8 mouse cellular contexts compared by ENCODE assay signal in genomic region chr10:5554941-5555340, GRCm38 (mm10). TPM values are rescaled to one million over a fixed set of nuclear protein-coding genes. Genes with fewer than 3 reads are reported as not detected.
DNase-seq lines count a peak whose midpoint lies in the region; ATAC-seq and TF ChIP-seq lines count a peak whose summit lies in the region.

No protein-coding gene starts in this region.

- H3K27ac ChIP-seq in hindbrain, embryonic 14.5 days = no peak overlapping the region
- H3K27ac ChIP-seq in hindbrain, embryonic 13.5 days = no peak overlapping the region
- no peak overlapping the region for H3K27ac ChIP-seq in thymus, adult 2 months (ENCODE audit: control insufficient read depth, insufficient read depth, low read length)
- H3K27ac ChIP-seq in liver, postnatal 0 days (ENCODE audit: low read depth) = no peak overlapping the region
- H3K27ac ChIP-seq in midbrain, embryonic 15.5 days = no peak overlapping the region

- no peak overlapping the region for H3K9ac ChIP-seq in hindbrain, embryonic 14.5 days
- no peak overlapping the region for H3K9ac ChIP-seq in hindbrain, embryonic 13.5 days
- H3K9ac ChIP-seq in liver, postnatal 0 days (replicated peaks) = no peak overlapping the region
- H3K9ac ChIP-seq in midbrain, embryonic 15.5 days = no peak overlapping the region

- DNase-seq in hindbrain, embryonic 14.5 days (ENCODE audit: low spot score) = peak; percentile 39
- peak; percentile 19 for DNase-seq in thymus, postnatal 0 days (ENCODE audit: low spot score)
- DNase-seq in thymus, adult 2 months = no peak
- peak; percentile 78 for DNase-seq in cerebellum, adult 9-10 months
- no peak for DNase-seq in liver, postnatal 0 days
- no peak for DNase-seq in spleen, postnatal 14 days (ENCODE audit: low spot score in 2 of 2)

- TF ChIP-seq POLR2A in thymus, adult 2 months (IDR thresholded peaks at IDR 0.05; ENCODE audit: control insufficient read depth, extremely low read depth, insufficient read depth, low read length, poor library complexity) = no peak

- H3K4me3 ChIP-seq in hindbrain, embryonic 14.5 days (replicated peaks; ENCODE audit: low read length) = no peak overlapping the region
- H3K4me3 ChIP-seq in hindbrain, embryonic 13.5 days = no peak overlapping the region
- H3K4me3 ChIP-seq in thymus, adult 2 months (ENCODE audit: control insufficient read depth, insufficient read depth, low read length) = no peak overlapping the region
- H3K4me3 ChIP-seq in liver, postnatal 0 days (ENCODE audit: low read depth, low read length) = no peak overlapping the region
- H3K4me3 ChIP-seq in midbrain, embryonic 15.5 days = no peak overlapping the region

- no peak overlapping the region for H3K4me2 ChIP-seq in hindbrain, embryonic 14.5 days (replicated peaks)
- H3K4me2 ChIP-seq in hindbrain, embryonic 13.5 days = no peak overlapping the region
- H3K4me2 ChIP-seq in liver, postnatal 0 days (ENCODE audit: low read depth, low read length) = no peak overlapping the region
- no peak overlapping the region for H3K4me2 ChIP-seq in midbrain, embryonic 15.5 days

- TF ChIP-seq EP300 in liver, postnatal 0 days (IDR thresholded peaks at IDR 0.05; ENCODE audit: low read depth) = no peak

- H3K9me3 ChIP-seq in hindbrain, embryonic 14.5 days (ENCODE audit: control insufficient read depth, low read length) = no peaks in the 10 kb centered on the region
- no peaks in the 10 kb centered on the region for H3K9me3 ChIP-seq in hindbrain, embryonic 13.5 days
- no peaks in the 10 kb centered on the region for H3K9me3 ChIP-seq in liver, postnatal 0 days (ENCODE audit: low read length)
- no peaks in the 10 kb centered on the region for H3K9me3 ChIP-seq in midbrain, embryonic 15.5 days

- no peaks in the 10 kb centered on the region for H3K4me1 ChIP-seq in hindbrain, embryonic 14.5 days (replicated peaks; ENCODE audit: control insufficient read depth, insufficient read depth, low read length)
- no peaks in the 10 kb centered on the region for H3K4me1 ChIP-seq in hindbrain, embryonic 13.5 days (replicated peaks)
- peaks cover 8% of the 10 kb centered on the region; the same call in 1 of the 2 replicates for H3K4me1 ChIP-seq in thymus, adult 2 months (replicated peaks; ENCODE audit: control insufficient read depth, insufficient read depth, low read length)
- H3K4me1 ChIP-seq in liver, postnatal 0 days (ENCODE audit: insufficient read depth) = no peaks in the 10 kb centered on the region; the same call in 1 of the 2 replicates
- peaks cover 8% of the 10 kb centered on the region for H3K4me1 ChIP-seq in midbrain, embryonic 15.5 days

- H3K27me3 ChIP-seq in hindbrain, embryonic 14.5 days (ENCODE audit: control insufficient read depth, insufficient read depth, low read length) = no peaks in the 10 kb centered on the region
- H3K27me3 ChIP-seq in hindbrain, embryonic 13.5 days = no peaks in the 10 kb centered on the region
- H3K27me3 ChIP-seq in thymus, adult 2 months (ENCODE audit: control insufficient read depth, insufficient read depth, low read length) = no peaks in the 10 kb centered on the region
- H3K27me3 ChIP-seq in liver, postnatal 0 days (ENCODE audit: insufficient read depth, low read length) = peaks cover 3% of the 10 kb centered on the region; the same call in 1 of the 2 replicates
- H3K27me3 ChIP-seq in midbrain, embryonic 15.5 days (replicated peaks) = no peaks in the 10 kb centered on the region; the same call in 1 of the 2 replicates

- TF ChIP-seq CTCF in thymus, adult 2 months (IDR thresholded peaks at IDR 0.05; ENCODE audit: borderline replicate concordance, control insufficient read depth, extremely low read depth, insufficient read depth, low read length, poor library complexity) = no peak
- peak; percentile 66 for TF ChIP-seq CTCF in liver, postnatal 0 days (IDR thresholded peaks at IDR 0.05; ENCODE audit: low read depth)

- 0 out of 2 replicates have a peak, but pooled peaks have one; percentile 55 for ATAC-seq in hindbrain, embryonic 14.5 days (ENCODE audit: low FRiP score)
- no peak for ATAC-seq in hindbrain, embryonic 13.5 days (ENCODE audit: low FRiP score)
- no peak for ATAC-seq in liver, postnatal 0 days
- ATAC-seq in midbrain, embryonic 15.5 days (replicated peaks) = no peak; the same call in 1 of the 2 replicates

- H3K36me3 ChIP-seq in hindbrain, embryonic 14.5 days (replicated peaks; ENCODE audit: control insufficient read depth, insufficient read depth) = no peaks in the 10 kb centered on the region
- no peaks in the 10 kb centered on the region for H3K36me3 ChIP-seq in hindbrain, embryonic 13.5 days
- H3K36me3 ChIP-seq in thymus, adult 2 months (ENCODE audit: control insufficient read depth, insufficient read depth, low read length) = no peaks in the 10 kb centered on the region
- no peaks in the 10 kb centered on the region for H3K36me3 ChIP-seq in liver, postnatal 0 days (replicated peaks; ENCODE audit: insufficient read depth, low read length)
- no peaks in the 10 kb centered on the region for H3K36me3 ChIP-seq in midbrain, embryonic 15.5 days (replicated peaks)

- WGBS in hindbrain, embryonic 14.5 days = 22% methylated on average over 5 of the region's 5 CpGs
- 24% methylated on average over 5 of the region's 5 CpGs for WGBS in hindbrain, embryonic 13.5 days
- 36% methylated on average over 5 of the region's 5 CpGs for WGBS in thymus, adult 2 months
- WGBS in liver, postnatal 0 days (ENCODE audit: insufficient replicate concordance) = 21% methylated on average over 5 of the region's 5 CpGs
- WGBS in midbrain, embryonic 15.5 days = 20% methylated on average over 5 of the region's 5 CpGs

RNA-seq across cellular contexts. Expression of gene Syne1, which starts 3.7 kb away (rescaled TPM):
- 20.8 and 21.7 TPM in 2 replicates for polyA plus RNA-seq in hindbrain, embryonic 14.5 days (2014; fragmentation: Nextera tagmentation; extraction: Ambion mirVana)
- 8.6 and 10.3 TPM in 2 replicates for polyA plus RNA-seq in hindbrain, embryonic 13.5 days (2015; fragmentation: Nextera tagmentation; extraction: Ambion mirVana)
- 8.3 and 11.5 TPM in 2 replicates for polyA plus RNA-seq in thymus, postnatal 0 days (2015; fragmentation: Nextera tagmentation; extraction: Ambion mirVana)
- 30.0 and 33.5 TPM in 2 replicates for polyA plus RNA-seq in thymus, adult 2 months (2012; rRNA removed)
- polyA plus RNA-seq in liver, postnatal 0 days (2015; fragmentation: Nextera tagmentation; extraction: Ambion mirVana) = 4.4 and 5.2 TPM in 2 replicates
- 16.2 and 17.5 TPM in 2 replicates for polyA plus RNA-seq in midbrain, embryonic 15.5 days (2015; fragmentation: Nextera tagmentation; extraction: Ambion mirVana)

RNA-seq across cellular contexts. Expression of gene Myct1, which starts 38.6 kb away (rescaled TPM):
- polyA plus RNA-seq in hindbrain, embryonic 14.5 days (2014; fragmentation: Nextera tagmentation; extraction: Ambion mirVana) = 1.3 and 1.6 TPM in 2 replicates
- polyA plus RNA-seq in hindbrain, embryonic 13.5 days (2015; fragmentation: Nextera tagmentation; extraction: Ambion mirVana) = 1.3 and 1.8 TPM in 2 replicates
- 1.3 and 1.5 TPM in 2 replicates for polyA plus RNA-seq in thymus, postnatal 0 days (2015; fragmentation: Nextera tagmentation; extraction: Ambion mirVana)
- polyA plus RNA-seq in thymus, adult 2 months (2012; rRNA removed) = 0.85 and 1.3 TPM in 2 replicates
- 3.3 and 3.5 TPM in 2 replicates for polyA plus RNA-seq in liver, postnatal 0 days (2015; fragmentation: Nextera tagmentation; extraction: Ambion mirVana)
- 0.65 and 0.71 TPM in 2 replicates for polyA plus RNA-seq in midbrain, embryonic 15.5 days (2015; fragmentation: Nextera tagmentation; extraction: Ambion mirVana)

Comparison
In these comparisons a context has a peak if more than half of its experiments do, and no peak if none do; other contexts are left out.
1. DNase-seq: peak in hindbrain, embryonic 14.5 days (single experiment), thymus, postnatal 0 days (single experiment) and cerebellum, adult 9-10 months (single experiment); none in thymus, adult 2 months (single experiment), liver, postnatal 0 days (single experiment) and spleen, postnatal 14 days (0 of 2).